Mouse (Mus musculus): ENCODE measurements around the gene Gm21977.
"Not testable (repeated sequence)": the region's sequence is repeated elsewhere in the genome, so short reads cannot be mapped to it uniquely, and the experiment has no call there.

Gm21977 gene

GRCm38 (mm10) chr14:42853377-42853776 is at the start of gene Gm21977:
Gm21977 (minus strand) TSS chr14:42853477.
- in situ Hi-C loops (cut with MboI) = not testable (repeated sequence)
